Mouse (Mus musculus) MEL (cell line): ENCODE measurements at regions not wholly inside any gene's neighbourhood (a gene's known extent, or its start where the extent isn't known, plus 50 kb on each side); places are given as distances from the start of the nearest gene placed in this dataset.

ENCODE experiments used
- CTCF ChIP-seq, 3 experiments: IDR thresholded peaks in 2 of 3; conservative IDR thresholded peaks in 1 of 3; 2 replicates each; pipeline ENCODE4 v1.5.1; 2011 to 2012; ENCODE audit warnings: low read length in 3 of 3, low read depth in 2 of 3, mild to moderate bottlenecking in 2 of 3, improper control_type of control experiment in 1 of 3, inconsistent platforms in 1 of 3, mixed read lengths in 1 of 3, moderate library complexity in 1 of 3; ENCODE audit not compliant: control insufficient read depth in 1 of 3, insufficient read depth in 1 of 3, poor library complexity in 1 of 3, severe bottlenecking in 1 of 3
- E2F4 ChIP-seq: IDR thresholded peaks from 2 replicates; pipeline ENCODE4 v1.6.1; 2011; ENCODE audit warnings: low read depth, low read length, improper control_type of control experiment, borderline replicate concordance
- ELF1 ChIP-seq: IDR thresholded peaks from 2 replicates; pipeline ENCODE4 v1.6.1; 2014; ENCODE audit warnings: low read depth, mild to moderate bottlenecking, inconsistent platforms, low read length, improper control_type of control experiment, moderate library complexity
- EP300 ChIP-seq, 2 experiments: IDR thresholded peaks; 2 replicates each; pipeline ENCODE4 v1.6.1; 2011; ENCODE audit warnings: improper control_type of control experiment in 2 of 2, low read length in 2 of 2, low read depth in 1 of 2, mild to moderate bottlenecking in 1 of 2
- GABPA ChIP-seq: IDR thresholded peaks from 2 replicates; pipeline ENCODE4 v1.6.1; 2012; ENCODE audit warnings: low read depth, mild to moderate bottlenecking, inconsistent platforms, low read length, improper control_type of control experiment, moderate library complexity
- KAT2A ChIP-seq: conservative IDR thresholded peaks from 2 replicates; pipeline ENCODE4 v1.6.1; 2012; ENCODE audit warnings: low read depth, low read length, improper control_type of control experiment, inconsistent platforms
- NELFE ChIP-seq: IDR thresholded peaks from 2 replicates; pipeline ENCODE4 v1.6.1; 2011; ENCODE audit warnings: low read depth, low read length, improper control_type of control experiment

DNA sequence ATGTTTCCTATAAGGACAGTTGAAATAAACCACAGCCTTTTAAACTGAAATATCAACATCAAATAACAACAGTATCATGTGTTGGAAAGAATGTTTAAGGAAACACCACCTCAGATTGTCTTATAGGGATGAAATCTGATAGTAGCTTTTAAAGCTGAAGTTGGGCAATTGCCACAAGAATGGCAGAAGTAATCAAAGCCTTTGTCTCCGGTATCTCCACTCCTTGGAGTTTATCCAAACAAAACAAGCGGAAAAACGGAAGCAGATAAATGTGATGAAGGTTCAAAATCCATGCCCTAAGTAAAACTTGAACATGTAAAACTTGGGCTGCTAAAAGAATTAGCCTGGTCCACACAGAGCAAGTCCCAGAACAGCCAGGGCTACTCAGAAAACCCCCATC is 93.6 kb downstream of the Rnd3 start:
- no peak for TF ChIP-seq CTCF (IDR thresholded peaks at IDR 0.05 in 2 of 3, conservative IDR thresholded peaks at IDR 0.05 in 1 of 3; ENCODE audit: control insufficient read depth in 1 of 3, insufficient read depth in 1 of 3, low read depth in 2 of 3, low read length in 3 of 3, poor library complexity in 1 of 3, severe bottlenecking in 1 of 3)
- no peak for TF ChIP-seq E2F4
- TF ChIP-seq NELFE = no peak
- TF ChIP-seq KAT2A = no peak
- TF ChIP-seq ELF1 = no peak
- TF ChIP-seq GABPA = no peak
- TF ChIP-seq EP300 (IDR thresholded peaks at IDR 0.05; ENCODE audit: low read depth in 1 of 2, low read length in 2 of 2) = no peak
